Mouse (Mus musculus): Measurements from ENCODE around the gene Neurl3. TPM values are rescaled to one million over a fixed set of nuclear protein-coding genes. Genes with fewer than 3 reads are reported as not detected.

Gene Neurl3
- polyA plus RNA-seq, 1 experiment, result 0.11 TPM

GRCm38 (mm10) chr1:36261708-36262504 lies 12.6 kb downstream of the Neurl3 start:
- Histone ChIP-seq H3K36me3 (ENCODE audit: control insufficient read depth, insufficient read depth) (no peaks in the 10 kb centered on the region), H3ac (ENCODE audit: control insufficient read depth, insufficient read length) (no peak overlapping the region), H3K4me2 (ENCODE audit: low read depth) (peak overlapping the region; percentile 32), H3K79me2 (ENCODE audit: control insufficient read depth, insufficient read depth) (no peaks in the 10 kb centered on the region), H3K27me3 (ENCODE audit: control insufficient read depth, insufficient read depth, insufficient read length) (no peaks in the 10 kb centered on the region), H3K4me3 (no peak overlapping the region)
- no peak for TF ChIP-seq POLR2A (IDR thresholded peaks at IDR 0.05; ENCODE audit: insufficient read length, low read depth)
- no peak for TF ChIP-seq TCF3 (IDR thresholded peaks at IDR 0.05; ENCODE audit: insufficient read length, low read depth)
- TF ChIP-seq REST (IDR thresholded peaks at IDR 0.05; ENCODE audit: insufficient read depth, insufficient read length), result no peak
- TF ChIP-seq SRF (IDR thresholded peaks at IDR 0.05; ENCODE audit: control insufficient read depth, insufficient read length, low read depth), result no peak
- TF ChIP-seq MAX (IDR thresholded peaks at IDR 0.05; ENCODE audit: low read depth), result no peak
- TF ChIP-seq CEBPB (IDR thresholded peaks at IDR 0.05; ENCODE audit: insufficient read depth, poor library complexity, severe bottlenecking), result no peak
- TF ChIP-seq MYOD1 (IDR thresholded peaks at IDR 0.05; ENCODE audit: control insufficient read depth in 1 of 3, insufficient read length in 2 of 3, low read depth in 2 of 3), result no peak
- TF ChIP-seq E2F4 (IDR thresholded peaks at IDR 0.05; ENCODE audit: insufficient read depth), result no peak
- TF ChIP-seq USF1 (IDR thresholded peaks at IDR 0.05; ENCODE audit: low read depth), result no peak
- no peak for TF ChIP-seq POLR2AphosphoS2 (IDR thresholded peaks at IDR 0.05; ENCODE audit: insufficient read length, low read depth)

GRCm38 (mm10) chr1:36260418-36260817 lies 14.1 kb downstream of the Neurl3 start:
- TF ChIP-seq TCF12 (IDR thresholded peaks at IDR 0.05; ENCODE audit: insufficient read depth, poor library complexity, severe bottlenecking), result no peak
- no peak for TF ChIP-seq CEBPB (IDR thresholded peaks at IDR 0.05; ENCODE audit: insufficient read depth, poor library complexity, severe bottlenecking)
- TF ChIP-seq E2F4 (IDR thresholded peaks at IDR 0.05; ENCODE audit: insufficient read depth), result no peak
- TF ChIP-seq MAX (IDR thresholded peaks at IDR 0.05; ENCODE audit: low read depth), result no peak
- TF ChIP-seq MYOD1 (IDR thresholded peaks at IDR 0.05; ENCODE audit: control insufficient read depth in 1 of 3, insufficient read length in 2 of 3, low read depth in 2 of 3), result no peak
- TF ChIP-seq SRF (IDR thresholded peaks at IDR 0.05; ENCODE audit: control insufficient read depth, insufficient read length, low read depth), result no peak
- no peak for TF ChIP-seq POLR2AphosphoS2 (IDR thresholded peaks at IDR 0.05; ENCODE audit: insufficient read length, low read depth)
- no peak for TF ChIP-seq POLR2A (IDR thresholded peaks at IDR 0.05; ENCODE audit: insufficient read length, low read depth)
- no peak for TF ChIP-seq TCF3 (IDR thresholded peaks at IDR 0.05; ENCODE audit: insufficient read length, low read depth)
- TF ChIP-seq USF1 (IDR thresholded peaks at IDR 0.05; ENCODE audit: low read depth), result no peak
- no peak for TF ChIP-seq MYOG (IDR thresholded peaks at IDR 0.05; ENCODE audit: control insufficient read depth in 1 of 3, insufficient read depth in 1 of 3, insufficient read length in 2 of 3, low read depth in 2 of 3)
- no peak for TF ChIP-seq REST (IDR thresholded peaks at IDR 0.05; ENCODE audit: insufficient read depth, insufficient read length)
- H3K79me2 ChIP-seq (ENCODE audit: control insufficient read depth, insufficient read depth), result no peaks in the 10 kb centered on the region

GRCm38 (mm10) chr1:36259281-36259680 lies 15.2 kb downstream of the Neurl3 start:
- Histone ChIP-seq H3ac (ENCODE audit: control insufficient read depth, insufficient read length) (no peak overlapping the region), H3K4me3 (no peak overlapping the region), H3K4me2 (ENCODE audit: low read depth) (no peak overlapping the region), H3K36me3 (ENCODE audit: control insufficient read depth, insufficient read depth) (no peaks in the 10 kb centered on the region), H3K27me3 (ENCODE audit: control insufficient read depth, insufficient read depth, insufficient read length) (no peaks in the 10 kb centered on the region), H3K79me2 (ENCODE audit: control insufficient read depth, insufficient read depth) (no peaks in the 10 kb centered on the region)
- TF ChIP-seq TCF12 (IDR thresholded peaks at IDR 0.05; ENCODE audit: insufficient read depth, poor library complexity, severe bottlenecking), result no peak
- TF ChIP-seq MAX (IDR thresholded peaks at IDR 0.05; ENCODE audit: low read depth), result no peak
- no peak for TF ChIP-seq POLR2A (IDR thresholded peaks at IDR 0.05; ENCODE audit: insufficient read length, low read depth)
- no peak for TF ChIP-seq E2F4 (IDR thresholded peaks at IDR 0.05; ENCODE audit: insufficient read depth)

More at GRCm38 (mm10) chr1:36260418-36260817, 14.1 kb downstream of the Neurl3 start:
- no peak overlapping the region for H3K4me3 ChIP-seq
- H3K27me3 ChIP-seq (ENCODE audit: control insufficient read depth, insufficient read depth, insufficient read length), result no peaks in the 10 kb centered on the region
- no peak overlapping the region for H3ac ChIP-seq (ENCODE audit: control insufficient read depth, insufficient read length)
- no peak overlapping the region for H3K4me2 ChIP-seq (ENCODE audit: low read depth)
- no peaks in the 10 kb centered on the region for H3K36me3 ChIP-seq (ENCODE audit: control insufficient read depth, insufficient read depth)

GRCm38 (mm10) chr1:36258631-36259030 lies 15.8 kb downstream of the Neurl3 start:
- Histone ChIP-seq H3K27me3 (ENCODE audit: control insufficient read depth, insufficient read depth, insufficient read length) (no peaks in the 10 kb centered on the region), H3ac (ENCODE audit: control insufficient read depth, insufficient read length) (no peak overlapping the region), H3K4me2 (ENCODE audit: low read depth) (no peak overlapping the region), H3K36me3 (ENCODE audit: control insufficient read depth, insufficient read depth) (no peaks in the 10 kb centered on the region), H3K79me2 (ENCODE audit: control insufficient read depth, insufficient read depth) (no peaks in the 10 kb centered on the region), H3K4me3 (no peak overlapping the region)
- TF ChIP-seq TCF12 (IDR thresholded peaks at IDR 0.05; ENCODE audit: insufficient read depth, poor library complexity, severe bottlenecking) (no peak), MYOD1 (IDR thresholded peaks at IDR 0.05; ENCODE audit: control insufficient read depth in 1 of 3, insufficient read length in 2 of 3, low read depth in 2 of 3) (no peak), MAX (IDR thresholded peaks at IDR 0.05; ENCODE audit: low read depth) (no peak), E2F4 (IDR thresholded peaks at IDR 0.05; ENCODE audit: insufficient read depth) (no peak), USF1 (IDR thresholded peaks at IDR 0.05; ENCODE audit: low read depth) (no peak), CEBPB (IDR thresholded peaks at IDR 0.05; ENCODE audit: insufficient read depth, poor library complexity, severe bottlenecking) (no peak), REST (IDR thresholded peaks at IDR 0.05; ENCODE audit: insufficient read depth, insufficient read length) (no peak), SRF (IDR thresholded peaks at IDR 0.05; ENCODE audit: control insufficient read depth, insufficient read length, low read depth) (no peak), TCF3 (IDR thresholded peaks at IDR 0.05; ENCODE audit: insufficient read length, low read depth) (no peak), POLR2A (IDR thresholded peaks at IDR 0.05; ENCODE audit: insufficient read length, low read depth) (no peak), MYOG (IDR thresholded peaks at IDR 0.05; ENCODE audit: control insufficient read depth in 1 of 3, insufficient read depth in 1 of 3, insufficient read length in 2 of 3, low read depth in 2 of 3) (no peak), POLR2AphosphoS2 (IDR thresholded peaks at IDR 0.05; ENCODE audit: insufficient read length, low read depth) (no peak)
